Mouse (Mus musculus): ENCODE measurements around the gene Cachd1. TPM values are rescaled to one million over a fixed set of nuclear protein-coding genes. Genes with fewer than 3 reads are reported as not detected.

Cachd1 gene
- total and polyA plus RNA-seq, 2 experiments from 2014 or later, result 15.3 to 30.3 TPM

DNA sequence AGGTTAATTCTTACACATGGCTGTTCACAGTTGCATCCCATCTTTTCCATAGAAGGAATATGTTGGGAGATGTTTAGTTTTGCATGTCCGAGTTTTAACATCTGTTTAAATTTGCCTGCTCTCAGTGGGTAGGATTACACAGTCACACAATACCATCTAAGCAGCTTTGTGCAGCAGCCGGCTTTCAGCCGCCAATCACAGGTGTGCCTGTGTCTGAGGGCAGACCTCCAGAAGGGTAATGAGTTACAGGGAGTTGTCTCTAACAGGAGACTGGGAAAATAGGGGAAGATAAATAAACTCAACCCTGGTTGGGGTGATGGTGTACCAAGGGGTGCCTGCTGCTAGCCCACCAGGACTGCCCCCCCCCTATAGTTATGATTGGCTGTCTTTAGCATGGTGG is 299.9 kb downstream of the Cachd1 start:
- Histone ChIP-seq H3K27ac (no peak overlapping the region), H3K9ac (replicated peaks; ENCODE audit: low read length) (no peak overlapping the region), H3K27me3 (ENCODE audit: insufficient read depth, low read length) (no peaks in the 10 kb centered on the region), H3K9me3 (ENCODE audit: low read length) (no peaks in the 10 kb centered on the region), H3K36me3 (ENCODE audit: insufficient read depth, low read length) (no peaks in the 10 kb centered on the region), H3K4me3 (ENCODE audit: low read length) (no peak overlapping the region), H3K4me2 (ENCODE audit: low read depth, low read length) (no peak overlapping the region), H3K4me1 (ENCODE audit: insufficient read depth, low read length) (no peaks in the 10 kb centered on the region)
- ATAC-seq, result no peak
- no peak for DNase-seq (ENCODE audit: low spot score)
- no peak for TF ChIP-seq CTCF (IDR thresholded peaks at IDR 0.05; ENCODE audit: low read depth)
- WGBS, result 43% methylated on average over 3 of the region's 3 CpGs

Other genes with a start within 250 kb of the Cachd1 start
- not detected in 2 replicates for gene Gm10577, start 244.0 kb downstream of the Cachd1 start, total RNA-seq (2014; rRNA removed)
- not detected in 2 replicates for gene Gm10577, start 244.0 kb downstream of the Cachd1 start, polyA plus RNA-seq (2015; fragmentation: Nextera tagmentation; extraction: Ambion mirVana)

All from hindbrain, postnatal 0 days (tissue).